Mouse (Mus musculus): ENCODE results near the gene Tmem258. TPM values are rescaled to one million over a fixed set of nuclear protein-coding genes. Genes with fewer than 3 reads are reported as not detected.
A peak's percentile ranks its signal among the peaks of the same experiment; 100 is the strongest.
"Not testable (repeated sequence)": the region's sequence is repeated elsewhere in the genome, so short reads cannot be mapped to it uniquely, and the experiment has no call there.

The Tmem258 gene
- 146 and 159 TPM in 2 replicates for polyA plus RNA-seq (2012; ENCODE audit: insufficient read depth, insufficient read length, missing spikeins)

- H3K4me3 ChIP-seq (ENCODE audit: insufficient read depth, low read length) = peak within 1 kb of the TSS; percentile 86
- no peak for TF ChIP-seq CTCF (IDR thresholded peaks at IDR 0.05; ENCODE audit: low read depth, low read length)
- TF ChIP-seq POLR2A (IDR thresholded peaks at IDR 0.05; ENCODE audit: borderline replicate concordance, low read depth, low read length) = no peak
- peak within 1 kb of the TSS; percentile 90 for H3K27ac ChIP-seq (ENCODE audit: insufficient read depth, low read depth, low read length)
- H3K4me1 ChIP-seq (ENCODE audit: control insufficient read depth, insufficient read depth, low read length) = peaks cover 4% of the 10 kb centered on the region; the same call in 1 of the 2 replicates
Observed at GRCm38 (mm10) chr19:10203848-10204615, at the start of gene Tmem258, which contains the start of gene Fen1. Gene Tmem258, plus strand, starts transcription at chr19:10204014. Gene Fen1, minus strand, starts transcription at chr19:10204169.

GRCm38 (mm10) chr19:10157725-10158124 lies 46.1 kb upstream of the Tmem258 start:
- no peak for TF ChIP-seq CTCF (IDR thresholded peaks at IDR 0.05; ENCODE audit: low read depth, low read length)
- TF ChIP-seq POLR2A (IDR thresholded peaks at IDR 0.05; ENCODE audit: borderline replicate concordance, low read depth, low read length) = no peak
- H3K27ac ChIP-seq (ENCODE audit: insufficient read depth, low read depth, low read length) = no peak overlapping the region

GRCm38 (mm10) chr19:10163896-10164295 lies 39.9 kb upstream of the Tmem258 start:
- TF ChIP-seq POLR2A (IDR thresholded peaks at IDR 0.05; ENCODE audit: borderline replicate concordance, low read depth, low read length) (no peak), CTCF (IDR thresholded peaks at IDR 0.05; ENCODE audit: low read depth, low read length) (no peak)
- no peak overlapping the region for H3K27ac ChIP-seq (ENCODE audit: insufficient read depth, low read depth, low read length)
- no peak overlapping the region for H3K4me3 ChIP-seq (ENCODE audit: insufficient read depth, low read length)
- peaks cover 9% of the 10 kb centered on the region for H3K4me1 ChIP-seq (ENCODE audit: control insufficient read depth, insufficient read depth, low read length)

More at GRCm38 (mm10) chr19:10157725-10158124, 46.1 kb upstream of the Tmem258 start:
- H3K4me3 ChIP-seq (ENCODE audit: insufficient read depth, low read length) = no peak overlapping the region
- H3K4me1 ChIP-seq (ENCODE audit: control insufficient read depth, insufficient read depth, low read length) = no peaks in the 10 kb centered on the region; the same call in 1 of the 2 replicates

GRCm38 (mm10) chr19:10165928-10166327 lies 37.9 kb upstream of the Tmem258 start:
- not testable (repeated sequence) for H3K4me3 ChIP-seq (ENCODE audit: insufficient read depth, low read length); H3K27ac ChIP-seq (ENCODE audit: insufficient read depth, low read depth, low read length)
- H3K4me1 ChIP-seq (ENCODE audit: control insufficient read depth, insufficient read depth, low read length) = peaks cover 14% of the 10 kb centered on the region

- peaks cover 24% of the 10 kb centered on the region for H3K4me1 ChIP-seq (ENCODE audit: control insufficient read depth, insufficient read depth, low read length)
- no peak overlapping the region for H3K27ac ChIP-seq (ENCODE audit: insufficient read depth, low read depth, low read length)
- H3K4me3 ChIP-seq (ENCODE audit: insufficient read depth, low read length) = no peak overlapping the region
- TF ChIP-seq CTCF (IDR thresholded peaks at IDR 0.05; ENCODE audit: low read depth, low read length) (no peak), POLR2A (IDR thresholded peaks at IDR 0.05; ENCODE audit: borderline replicate concordance, low read depth, low read length) (no peak)
Observed at GRCm38 (mm10) chr19:10167112-10167511, 36.7 kb upstream of the Tmem258 start.

- H3K4me3 ChIP-seq (ENCODE audit: insufficient read depth, low read length) = no peak overlapping the region
- TF ChIP-seq CTCF (IDR thresholded peaks at IDR 0.05; ENCODE audit: low read depth, low read length) (no peak), POLR2A (IDR thresholded peaks at IDR 0.05; ENCODE audit: borderline replicate concordance, low read depth, low read length) (no peak)
- no peak overlapping the region for H3K27ac ChIP-seq (ENCODE audit: insufficient read depth, low read depth, low read length)
- H3K4me1 ChIP-seq (ENCODE audit: control insufficient read depth, insufficient read depth, low read length) = peaks cover 31% of the 10 kb centered on the region
Observed at GRCm38 (mm10) chr19:10167951-10168350, 35.9 kb upstream of the Tmem258 start.

- no peak for TF ChIP-seq POLR2A (IDR thresholded peaks at IDR 0.05; ENCODE audit: borderline replicate concordance, low read depth, low read length)
- TF ChIP-seq CTCF (IDR thresholded peaks at IDR 0.05; ENCODE audit: low read depth, low read length) = no peak
- Histone ChIP-seq H3K27ac (ENCODE audit: insufficient read depth, low read depth, low read length) (no peak overlapping the region), H3K4me1 (ENCODE audit: control insufficient read depth, insufficient read depth, low read length) (peaks cover 35% of the 10 kb centered on the region), H3K4me3 (ENCODE audit: insufficient read depth, low read length) (no peak overlapping the region)
Observed at GRCm38 (mm10) chr19:10168441-10168840, 35.4 kb upstream of the Tmem258 start.

- TF ChIP-seq CTCF (IDR thresholded peaks at IDR 0.05; ENCODE audit: low read depth, low read length) (no peak), POLR2A (IDR thresholded peaks at IDR 0.05; ENCODE audit: borderline replicate concordance, low read depth, low read length) (no peak)
- Histone ChIP-seq H3K4me1 (ENCODE audit: control insufficient read depth, insufficient read depth, low read length) (peaks cover 33% of the 10 kb centered on the region), H3K4me3 (ENCODE audit: insufficient read depth, low read length) (no peak overlapping the region), H3K27ac (ENCODE audit: insufficient read depth, low read depth, low read length) (no peak overlapping the region)
Observed at GRCm38 (mm10) chr19:10169179-10169578, 34.6 kb upstream of the Tmem258 start.

- H3K4me1 ChIP-seq (ENCODE audit: control insufficient read depth, insufficient read depth, low read length) = peaks cover 34% of the 10 kb centered on the region
- H3K4me3 ChIP-seq (ENCODE audit: insufficient read depth, low read length); H3K27ac ChIP-seq (ENCODE audit: insufficient read depth, low read depth, low read length): not testable (repeated sequence)
Observed at GRCm38 (mm10) chr19:10169692-10170330, 34.0 kb upstream of the Tmem258 start.

GRCm38 (mm10) chr19:10170466-10170865 lies 33.3 kb upstream of the Tmem258 start:
- Histone ChIP-seq H3K4me3 (ENCODE audit: insufficient read depth, low read length) (no peak overlapping the region), H3K4me1 (ENCODE audit: control insufficient read depth, insufficient read depth, low read length) (peaks cover 38% of the 10 kb centered on the region), H3K27ac (ENCODE audit: insufficient read depth, low read depth, low read length) (no peak overlapping the region)
- TF ChIP-seq POLR2A (IDR thresholded peaks at IDR 0.05; ENCODE audit: borderline replicate concordance, low read depth, low read length) (no peak), CTCF (IDR thresholded peaks at IDR 0.05; ENCODE audit: low read depth, low read length) (no peak)

Measured in bone marrow macrophage, adult 2 months (primary cell).